In the genomic region with DNA sequence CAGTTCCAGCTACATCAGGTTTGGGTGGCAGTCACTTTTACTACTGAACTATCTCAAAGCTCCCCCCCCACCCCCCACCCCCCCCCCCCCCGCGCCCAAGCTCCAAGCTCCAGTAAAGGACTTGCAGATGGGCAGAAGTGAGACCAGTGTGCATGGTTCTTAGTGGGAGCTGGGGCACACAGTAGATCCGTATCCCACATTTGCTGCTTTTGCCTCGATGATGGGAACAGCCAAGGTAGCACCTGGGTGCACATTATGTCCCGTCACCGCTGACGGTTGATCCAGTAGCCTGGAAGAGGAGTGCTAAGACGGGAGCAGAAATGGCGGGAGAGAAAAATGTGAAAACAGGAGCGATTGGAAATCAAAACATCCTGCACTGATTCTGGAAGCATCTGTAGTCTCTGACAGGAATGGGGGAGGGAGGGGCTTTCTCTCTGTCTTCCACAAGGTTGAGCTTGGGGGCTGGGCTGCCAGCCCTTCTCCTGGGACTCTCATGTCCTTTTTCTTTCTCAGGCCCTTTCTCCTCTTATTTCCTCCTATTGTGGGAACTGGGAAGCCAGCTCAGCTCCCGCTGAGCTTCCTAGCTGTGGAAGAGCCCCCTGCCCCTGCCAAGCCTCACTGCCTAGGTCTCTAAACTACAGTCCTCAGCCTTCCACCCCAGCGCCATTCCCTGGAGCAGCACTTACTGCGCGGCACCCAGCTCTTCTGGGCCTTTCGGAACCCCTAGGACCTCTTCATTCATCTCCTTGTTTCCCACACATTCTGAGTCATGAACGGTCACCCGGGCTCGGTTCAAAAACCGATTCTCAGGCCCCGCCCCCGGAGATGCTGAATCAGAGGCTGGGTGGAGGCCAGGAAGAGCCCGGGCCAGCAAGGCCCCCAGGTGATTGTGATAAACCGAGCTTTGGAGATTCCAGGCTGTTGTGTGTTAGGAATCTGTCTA, we compare ENCODE assay signal across 8 mouse cellular contexts. TPM values are rescaled to one million over a fixed set of nuclear protein-coding genes. Genes with fewer than 3 reads are reported as not detected.
DNase-seq lines count a peak whose midpoint lies in the region; ATAC-seq and TF ChIP-seq lines count a peak whose summit lies in the region.

No protein-coding gene starts in this region.

- H3K4me1 ChIP-seq in cerebellum, adult 2 months (ENCODE audit: control insufficient read depth, insufficient read depth, low read length): no peaks in the 10 kb centered on the region
- H3K4me1 ChIP-seq in hindbrain, embryonic 12.5 days: peaks cover 19% of the 10 kb centered on the region
- peaks cover 16% of the 10 kb centered on the region for H3K4me1 ChIP-seq in limb, embryonic 15.5 days

- H3K4me3 ChIP-seq in cerebellum, adult 2 months (replicated peaks; ENCODE audit: insufficient read depth, low read depth, low read length): peak overlapping the region; percentile 53
- peak overlapping the region; percentile 34 for H3K4me3 ChIP-seq in hindbrain, embryonic 12.5 days
- H3K4me3 ChIP-seq in limb, embryonic 15.5 days: peak overlapping the region; percentile 32

- peak overlapping the region; percentile 67 for H3K4me2 ChIP-seq in hindbrain, embryonic 12.5 days (replicated peaks)
- peak overlapping the region; percentile 53 for H3K4me2 ChIP-seq in limb, embryonic 15.5 days

- H3K27ac ChIP-seq in cerebellum, adult 2 months (ENCODE audit: insufficient read depth, low read length): no peak overlapping the region
- peak overlapping the region; percentile 80 for H3K27ac ChIP-seq in hindbrain, embryonic 12.5 days
- 0 out of 2 replicates have a peak overlapping the region, but pooled peaks have one; percentile 8 for H3K27ac ChIP-seq in limb, embryonic 15.5 days

- H3K27me3 ChIP-seq in cerebellum, adult 2 months (ENCODE audit: control insufficient read depth, insufficient read depth, low read length): no peaks in the 10 kb centered on the region
- H3K27me3 ChIP-seq in hindbrain, embryonic 12.5 days: no peaks in the 10 kb centered on the region
- H3K27me3 ChIP-seq in limb, embryonic 15.5 days: no peaks in the 10 kb centered on the region

- no peak for DNase-seq in frontal cortex, postnatal 25 days (ENCODE audit: low spot score in 2 of 2)
- DNase-seq in cerebellum, adult 2 months: peak; percentile 52 to 53
- peak; percentile 51 for DNase-seq in gastrocnemius, adult 18-20 months (ENCODE audit: low spot score)
- DNase-seq in neural tube, embryonic 10.5 days (ENCODE audit: extremely low spot score, low spot score): peak; percentile 49
- no peak for DNase-seq in spleen, adult 18-20 months

- H3K9me3 ChIP-seq in hindbrain, embryonic 12.5 days (replicated peaks): no peaks in the 10 kb centered on the region
- no peaks in the 10 kb centered on the region for H3K9me3 ChIP-seq in limb, embryonic 15.5 days

- TF ChIP-seq POLR2A in cerebellum, adult 2 months (IDR thresholded peaks at IDR 0.05; ENCODE audit: borderline replicate concordance, insufficient read depth, low read length): no peak

- no peaks in the 10 kb centered on the region for H3K36me3 ChIP-seq in hindbrain, embryonic 12.5 days
- H3K36me3 ChIP-seq in limb, embryonic 15.5 days: no peaks in the 10 kb centered on the region

- WGBS in cerebellum, adult 2 months: 1% methylated on average over 23 of the region's 23 CpGs
- WGBS in hindbrain, embryonic 12.5 days: 2% methylated on average over 23 of the region's 23 CpGs
- 7% methylated on average over 22 of the region's 23 CpGs for WGBS in limb, embryonic 15.5 days

- peak; percentile 23; the same call in 1 of the 2 replicates for ATAC-seq in frontal cortex, adult (ENCODE audit: low TSS enrichment)
- ATAC-seq in hindbrain, embryonic 12.5 days (ENCODE audit: low FRiP score): peak; percentile 71
- 0 out of 2 replicates have a peak, but pooled peaks have one; percentile 33 for ATAC-seq in limb, embryonic 15.5 days (ENCODE audit: insufficient number of reproducible peaks, low FRiP score, low TSS enrichment, low read depth)

- no peak for TF ChIP-seq CTCF in cerebellum, adult 2 months (IDR thresholded peaks at IDR 0.05; ENCODE audit: borderline replicate concordance, insufficient read depth, low read depth, low read length)

- peak overlapping the region; percentile 69 for H3K9ac ChIP-seq in hindbrain, embryonic 12.5 days
- H3K9ac ChIP-seq in limb, embryonic 15.5 days: 0 out of 2 replicates have a peak overlapping the region, but pooled peaks have one; percentile 4

RNA-seq across cellular contexts. Expression of a gene that starts 10.6 kb away (rescaled TPM):
- 16.7 and 18.4 TPM in 2 replicates for polyA plus RNA-seq in cerebellum, adult 2 months (2012; rRNA removed)
- 1 to 10 TPM; 5.8 to 6.3 TPM for total RNA-seq in gastrocnemius, adult 18-20 months (2021)
- polyA plus RNA-seq in hindbrain, embryonic 12.5 days (2016; fragmentation: Nextera tagmentation; extraction: Ambion mirVana): 21.9 and 22.0 TPM in 2 replicates
- 11.2 and 11.5 TPM in 2 replicates for polyA plus RNA-seq in limb, embryonic 15.5 days (2015; fragmentation: Nextera tagmentation; extraction: Ambion mirVana)

Comparison
In these comparisons a context has a peak if more than half of its experiments do, and no peak if none do; other contexts are left out.
1. DNase-seq: peak in cerebellum, adult 2 months (2 of 2), gastrocnemius, adult 18-20 months (single experiment) and neural tube, embryonic 10.5 days (single experiment); none in frontal cortex, postnatal 25 days (0 of 2) and spleen, adult 18-20 months (0 of 2).
2. Peak in every context shown above with its lines, with median percentiles within 50 percentile points of each other: ATAC-seq and H3K4me3 ChIP-seq.